ENCODE assay signal across 8 mouse cellular contexts in the genomic region with DNA sequence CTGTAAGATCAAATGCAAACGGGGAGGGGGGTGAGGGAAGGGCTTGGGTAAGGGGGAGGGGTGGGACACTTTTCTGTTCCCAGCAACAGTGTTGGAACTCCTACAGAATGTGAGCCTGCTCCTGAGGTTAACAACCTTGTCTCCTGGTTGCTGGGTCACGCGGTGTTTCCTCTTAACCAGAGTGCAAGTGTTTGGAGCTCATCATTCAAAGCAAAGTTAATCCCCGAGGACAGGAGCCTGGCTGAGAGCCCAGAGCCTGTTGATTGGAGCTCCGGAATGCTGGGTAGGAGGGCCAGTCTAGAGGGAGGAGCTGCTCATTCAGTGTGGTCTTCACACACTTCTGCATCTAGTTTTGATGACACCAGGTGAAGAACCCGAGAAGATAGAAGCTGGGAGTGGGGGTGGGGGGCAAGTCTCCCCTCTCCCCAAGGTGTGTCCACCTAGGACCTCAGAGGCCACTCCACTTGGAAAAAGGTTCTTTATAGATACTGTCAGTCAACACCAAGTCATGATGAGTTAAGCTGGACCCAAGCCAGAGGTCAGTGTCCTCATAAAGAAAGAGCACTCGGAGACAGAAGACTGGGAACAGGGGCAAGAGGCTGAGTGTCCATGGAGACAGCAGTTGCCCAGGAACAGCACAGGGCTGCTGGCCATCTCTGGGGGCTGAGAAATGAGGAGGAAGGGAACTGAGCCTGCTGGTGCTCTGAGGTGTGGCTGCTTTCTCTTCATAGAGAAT.
DNase-seq lines count a peak whose midpoint lies in the region; ATAC-seq and TF ChIP-seq lines count a peak whose summit lies in the region.

No protein-coding gene starts in this region.

- 0 out of 2 replicates have a peak overlapping the region, but pooled peaks have one; percentile 38 for H3K27ac ChIP-seq in intestine, embryonic 16.5 days (ENCODE audit: low read length)
- H3K27ac ChIP-seq in liver, postnatal 0 days (ENCODE audit: low read depth), result no peak overlapping the region
- no peak overlapping the region for H3K27ac ChIP-seq in neural tube, embryonic 15.5 days (replicated peaks)

- no peak for TF ChIP-seq CTCF in liver, postnatal 0 days (IDR thresholded peaks at IDR 0.05; ENCODE audit: low read depth)

- H3K4me3 ChIP-seq in intestine, embryonic 16.5 days (ENCODE audit: low read length), result no peak overlapping the region
- no peak overlapping the region for H3K4me3 ChIP-seq in liver, postnatal 0 days (ENCODE audit: low read depth, low read length)
- no peak overlapping the region for H3K4me3 ChIP-seq in neural tube, embryonic 15.5 days (replicated peaks)

- H3K9ac ChIP-seq in intestine, embryonic 16.5 days (ENCODE audit: low read depth, low read length), result no peak overlapping the region
- H3K9ac ChIP-seq in liver, postnatal 0 days (replicated peaks), result no peak overlapping the region
- no peak overlapping the region for H3K9ac ChIP-seq in neural tube, embryonic 15.5 days (replicated peaks)

- WGBS in intestine, embryonic 16.5 days, result 14% methylated on average over 7 of the region's 7 CpGs
- 39% methylated on average over 7 of the region's 7 CpGs for WGBS in liver, postnatal 0 days (ENCODE audit: insufficient replicate concordance)
- 19% methylated on average over 7 of the region's 7 CpGs for WGBS in neural tube, embryonic 15.5 days

- no peaks in the 10 kb centered on the region for H3K9me3 ChIP-seq in intestine, embryonic 16.5 days (ENCODE audit: control insufficient read depth, low read length)
- H3K9me3 ChIP-seq in liver, postnatal 0 days (ENCODE audit: low read length), result no peaks in the 10 kb centered on the region
- H3K9me3 ChIP-seq in neural tube, embryonic 15.5 days (replicated peaks), result no peaks in the 10 kb centered on the region

- H3K36me3 ChIP-seq in intestine, embryonic 16.5 days (ENCODE audit: control insufficient read depth, insufficient read depth, low read length), result no peaks in the 10 kb centered on the region
- H3K36me3 ChIP-seq in liver, postnatal 0 days (replicated peaks; ENCODE audit: insufficient read depth, low read length), result no peaks in the 10 kb centered on the region
- no peaks in the 10 kb centered on the region for H3K36me3 ChIP-seq in neural tube, embryonic 15.5 days

- no peak for TF ChIP-seq EP300 in liver, postnatal 0 days (IDR thresholded peaks at IDR 0.05; ENCODE audit: low read depth)

- peak; percentile 92 for DNase-seq in NIH3T3 (ENCODE audit: low read depth)
- DNase-seq in embryo, embryonic 10.5 days (ENCODE audit: low spot score), result peak; percentile 76
- DNase-seq in heart, adult 18-20 months, result peak; percentile 91 to 92
- peak; percentile 57 for DNase-seq in liver, postnatal 0 days

- ATAC-seq in intestine, embryonic 16.5 days, result peak; percentile 87
- peak; percentile 21; the same call in 1 of the 2 replicates for ATAC-seq in liver, postnatal 0 days
- ATAC-seq in neural tube, embryonic 15.5 days (ENCODE audit: low FRiP score), result peak; percentile 87
- no peak for ATAC-seq in activated CD4-positive, CD25-positive, alpha-beta regulatory T cell, adult 4 months
- ATAC-seq in megakaryocyte progenitor cell, adult 5-6 weeks (replicated peaks; ENCODE audit: poor library complexity), result no peak

- peaks cover 14% of the 10 kb centered on the region for H3K4me1 ChIP-seq in intestine, embryonic 16.5 days (ENCODE audit: control insufficient read depth, insufficient read depth, low read length)
- peaks cover 10% of the 10 kb centered on the region; the same call in 1 of the 2 replicates for H3K4me1 ChIP-seq in liver, postnatal 0 days (ENCODE audit: insufficient read depth)
- H3K4me1 ChIP-seq in neural tube, embryonic 15.5 days, result peaks cover 19% of the 10 kb centered on the region

- H3K27me3 ChIP-seq in intestine, embryonic 16.5 days (replicated peaks; ENCODE audit: control insufficient read depth, insufficient read depth, low read length), result no peaks in the 10 kb centered on the region
- H3K27me3 ChIP-seq in liver, postnatal 0 days (ENCODE audit: insufficient read depth, low read length), result no peaks in the 10 kb centered on the region
- H3K27me3 ChIP-seq in neural tube, embryonic 15.5 days (replicated peaks), result peaks cover 28% of the 10 kb centered on the region; the same call in 1 of the 2 replicates

- H3K4me2 ChIP-seq in intestine, embryonic 16.5 days (ENCODE audit: low read depth, low read length), result no peak overlapping the region
- H3K4me2 ChIP-seq in liver, postnatal 0 days (ENCODE audit: low read depth, low read length), result no peak overlapping the region
- H3K4me2 ChIP-seq in neural tube, embryonic 15.5 days, result peak overlapping the region; percentile 19; the same call in 1 of the 2 replicates

Comparison
In these comparisons a context has a peak if more than half of its experiments do, and no peak if none do; other contexts are left out.
1. ATAC-seq: peak in intestine, embryonic 16.5 days (single experiment), liver, postnatal 0 days (single experiment) and neural tube, embryonic 15.5 days (single experiment); none in activated CD4-positive, CD25-positive, alpha-beta regulatory T cell, adult 4 months (single experiment) and megakaryocyte progenitor cell, adult 5-6 weeks (single experiment).
2. Peak in every context shown above with its lines, with median percentiles within 50 percentile points of each other: DNase-seq.